Mouse (Mus musculus) cerebral cortex, adult 2 months (tissue): ENCODE results near the gene Ubr1.

Experiments
- WGBS: fragments of 180-500 bp; shearing (Covaris S2); methylation state at CpG from one replicate; pipeline ENCODE4 v1.1.7; 2018; 5-methylcytosine and 5-hydroxymethylcytosine counted together

Ubr1 gene

DNA sequence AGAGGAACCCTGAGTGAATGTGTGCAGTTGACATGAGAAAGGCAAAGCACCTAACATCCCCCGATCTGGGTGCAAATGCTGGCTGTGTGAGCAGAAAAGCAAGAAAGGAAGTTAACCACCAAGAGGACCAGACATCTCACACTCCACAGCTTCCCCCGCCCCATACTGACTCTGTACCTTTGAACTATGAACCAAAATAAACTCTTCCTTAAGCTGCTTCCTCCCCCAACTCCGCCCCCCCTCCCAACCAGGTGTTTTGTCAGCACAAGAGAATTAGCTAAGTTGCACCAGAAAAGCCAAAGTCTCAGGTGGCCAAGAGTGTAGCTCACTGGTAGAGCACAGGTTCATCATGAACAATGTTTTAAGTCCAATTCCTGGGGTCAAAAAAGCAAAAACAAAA lies 117.4 kb downstream of the Ubr1 start:
- 77% methylated on average over 3 of the region's 3 CpGs for WGBS

DNA sequence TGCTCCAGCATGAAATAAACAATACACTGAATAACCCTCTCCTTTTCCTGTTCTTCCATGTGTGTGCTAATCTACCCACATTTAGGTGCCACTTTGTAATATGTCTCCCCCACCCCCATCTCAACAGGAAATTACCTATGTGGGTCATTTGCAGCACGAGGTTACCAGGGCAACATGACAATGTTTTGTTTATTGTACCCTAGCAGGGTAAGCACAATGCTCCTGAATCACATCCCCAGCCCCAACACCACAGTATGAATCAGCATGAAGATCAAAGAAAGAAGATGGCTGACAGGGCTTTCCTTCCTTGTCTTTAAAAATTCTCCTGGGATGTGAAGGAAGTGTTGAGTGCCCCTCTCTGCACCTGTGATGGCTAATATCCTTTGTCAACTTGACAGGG lies 117.9 kb downstream of the Ubr1 start:
- WGBS = 19% methylated on average over 1 of the region's 1 CpGs

GRCm38 (mm10) chr2:120850424-120851082 lies 120.0 kb downstream of the Ubr1 start, which contains the start of gene Ttbk2:
TSS of gene Ttbk2 (minus strand) at chr2:120850604.
- under 1% methylated on average over 39 of the region's 39 CpGs for WGBS

DNA sequence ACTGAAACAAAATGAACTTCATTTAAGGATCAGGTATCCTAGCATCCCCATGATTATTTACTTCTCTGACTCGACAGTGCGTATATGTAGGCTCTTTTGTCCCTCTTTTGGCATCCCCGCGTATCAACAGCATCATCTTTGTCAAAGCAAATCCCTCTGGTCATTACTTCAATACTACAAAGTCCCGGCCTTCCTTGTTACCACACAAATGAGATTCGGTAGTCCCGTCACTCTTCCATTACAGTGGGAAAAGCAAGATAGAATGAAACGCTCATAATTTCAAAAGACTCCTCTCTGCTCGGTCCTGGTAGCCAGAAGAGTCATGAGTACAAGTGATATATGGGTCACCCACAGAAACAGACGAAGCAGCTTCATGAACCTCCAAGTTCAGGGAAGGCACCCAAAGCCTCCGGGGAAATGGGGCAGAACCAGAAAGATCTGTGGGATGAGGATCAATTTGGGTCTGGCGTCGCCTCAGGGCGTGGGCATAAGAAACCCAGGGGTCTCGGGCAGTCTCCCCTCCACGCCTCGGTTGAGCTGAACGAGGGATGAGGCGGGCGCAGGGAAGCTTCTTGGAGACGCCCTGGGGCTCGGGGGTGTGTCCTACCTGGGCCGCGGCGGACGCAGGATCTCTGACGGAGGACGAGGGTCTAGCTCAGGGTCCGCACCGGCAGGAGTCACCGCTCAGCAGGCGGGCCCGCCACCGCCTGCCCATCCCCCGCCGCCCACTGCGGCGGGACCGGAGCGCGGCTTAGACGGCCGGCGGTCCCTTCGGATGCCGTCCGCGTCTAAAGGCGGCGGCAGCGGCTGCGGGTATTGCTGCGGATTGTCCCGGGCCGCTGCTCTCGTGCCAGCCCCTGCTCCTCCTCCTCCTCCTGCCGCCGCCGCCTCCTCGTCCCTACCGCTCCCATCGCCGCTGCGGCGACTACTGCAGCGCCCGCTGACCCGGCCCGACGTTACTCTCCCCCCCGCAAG lies 120.8 kb downstream of the Ubr1 start, which contains the start of gene Cdan1:
Gene Cdan1 (minus strand): TSS at position 680 of the 975 bp plus-strand sequence.
- 1% methylated on average over 70 of the region's 71 CpGs for WGBS

GRCm38 (mm10) chr2:120845280-120845679 lies 125.2 kb downstream of the Ubr1 start:
- 87% methylated on average over 1 of the region's 1 CpGs for WGBS

DNA sequence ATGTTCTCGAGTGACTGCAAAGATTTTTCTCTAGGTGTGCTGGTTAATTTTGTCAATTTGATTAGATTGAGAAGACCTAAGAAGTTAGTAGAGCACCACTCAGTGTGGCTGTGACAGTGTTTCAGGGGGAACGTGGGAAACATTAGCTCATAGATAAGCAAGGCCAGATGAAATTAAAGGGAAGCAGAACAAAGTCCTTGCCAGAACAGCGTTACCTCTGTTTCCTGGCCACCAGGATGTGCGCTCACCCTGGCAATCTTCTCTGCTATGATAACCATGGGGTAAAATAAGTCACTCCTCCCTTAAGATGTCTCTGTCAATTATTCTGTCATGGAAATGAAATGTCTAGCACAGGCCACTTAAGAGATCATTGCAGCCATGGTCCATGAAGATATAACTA lies 126.5 kb downstream of the Ubr1 start:
- WGBS = 81% methylated on average over 4 of the region's 4 CpGs

GRCm38 (mm10) chr2:120841211-120841610 lies 129.3 kb downstream of the Ubr1 start:
- 56% methylated on average over 1 of the region's 1 CpGs for WGBS

DNA sequence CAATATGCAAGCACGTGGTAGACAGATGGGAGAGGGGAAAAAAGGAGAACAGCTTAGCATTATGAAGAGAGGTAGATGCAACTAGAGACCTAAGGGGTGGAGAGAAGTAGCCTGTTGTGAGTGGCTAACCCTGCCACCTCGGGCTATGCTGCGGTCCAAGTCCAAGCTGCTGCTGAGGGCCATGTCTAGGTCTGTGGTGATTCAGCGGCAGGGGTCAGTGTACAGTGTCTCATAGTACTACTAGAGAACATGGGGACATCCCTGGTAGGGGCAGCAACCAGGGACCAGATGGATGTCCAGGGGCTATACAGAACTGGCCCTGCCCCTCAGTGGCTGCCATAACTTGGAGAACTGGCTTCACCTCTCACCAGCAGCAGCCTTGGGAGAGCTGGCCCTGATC lies 135.3 kb downstream of the Ubr1 start:
- 94% methylated on average over 4 of the region's 4 CpGs for WGBS

- WGBS = 36% methylated on average over 1 of the region's 1 CpGs
Measured at GRCm38 (mm10) chr2:120826936-120827638, 143.4 kb downstream of the Ubr1 start.
